Comparison of ENCODE assay signal across 9 mouse cellular contexts in genomic region chr11:43643180-43643591, GRCm38 (mm10). TPM values are rescaled to one million over a fixed set of nuclear protein-coding genes. Genes with fewer than 3 reads are reported as not detected.
DNase-seq lines count a peak whose midpoint lies in the region; ATAC-seq and TF ChIP-seq lines count a peak whose summit lies in the region.
"Had no signal": no experiment of that assay in that cellular context is flagged by ENCODE, and none has a peak within 500 bp of the region (broad histone marks: within the 10 kb centered on the region; RNA-seq: fewer than 3 reads in every experiment).

No protein-coding gene starts in this region.

- H3K4me1 ChIP-seq in forebrain, embryonic 11.5 days (replicated peaks; ENCODE audit: control insufficient read depth, insufficient read depth, low read length) = no peaks in the 10 kb centered on the region; the same call in 1 of the 2 replicates
- peaks cover 13% of the 10 kb centered on the region for H3K4me1 ChIP-seq in heart, postnatal 0 days (ENCODE audit: control insufficient read depth, insufficient read depth)
- peaks cover 13% of the 10 kb centered on the region for H3K4me1 ChIP-seq in lung, embryonic 16.5 days (replicated peaks; ENCODE audit: control insufficient read depth, insufficient read depth, low read length)

- no peak overlapping the region for H3K4me3 ChIP-seq in forebrain, embryonic 11.5 days (ENCODE audit: low read depth, low read length)
- H3K4me3 ChIP-seq in heart, postnatal 0 days (ENCODE audit: low read depth, low read length) = no peak overlapping the region
- H3K4me3 ChIP-seq in lung, embryonic 16.5 days (ENCODE audit: low read length) = no peak overlapping the region

- H3K27me3 ChIP-seq in forebrain, embryonic 11.5 days (ENCODE audit: control insufficient read depth, insufficient read depth, low read length) = no peaks in the 10 kb centered on the region
- no peaks in the 10 kb centered on the region for H3K27me3 ChIP-seq in heart, postnatal 0 days (ENCODE audit: control insufficient read depth, insufficient read depth, low read length)
- no peaks in the 10 kb centered on the region for H3K27me3 ChIP-seq in lung, embryonic 16.5 days (ENCODE audit: control insufficient read depth, insufficient read depth, low read depth, low read length)

- H3K4me2 ChIP-seq in forebrain, embryonic 11.5 days (ENCODE audit: low read depth, low read length, severe bottlenecking) = no peak overlapping the region
- no peak overlapping the region for H3K4me2 ChIP-seq in heart, postnatal 0 days (ENCODE audit: low read depth, low read length)
- H3K4me2 ChIP-seq in lung, embryonic 16.5 days (ENCODE audit: low read depth, low read length) = peak overlapping the region; percentile 7; the same call in 1 of the 2 replicates

- no peaks in the 10 kb centered on the region for H3K9me3 ChIP-seq in forebrain, embryonic 11.5 days (ENCODE audit: control insufficient read depth, low read length)
- H3K9me3 ChIP-seq in heart, postnatal 0 days (replicated peaks; ENCODE audit: control insufficient read depth, low read length) = no peaks in the 10 kb centered on the region; the same call in 1 of the 2 replicates
- H3K9me3 ChIP-seq in lung, embryonic 16.5 days (ENCODE audit: control insufficient read depth, low read length) = no peaks in the 10 kb centered on the region

- no peak for TF ChIP-seq EP300 in heart, postnatal 0 days (IDR thresholded peaks at IDR 0.05; ENCODE audit: low read depth)

- no peak for TF ChIP-seq CTCF in heart, postnatal 0 days (IDR thresholded peaks at IDR 0.05; ENCODE audit: low read depth)

- H3K36me3 ChIP-seq in forebrain, embryonic 11.5 days (ENCODE audit: control insufficient read depth, insufficient read depth, low read length) = no peaks in the 10 kb centered on the region
- H3K36me3 ChIP-seq in heart, postnatal 0 days (replicated peaks; ENCODE audit: control insufficient read depth, insufficient read depth, low read length) = no peaks in the 10 kb centered on the region
- no peaks in the 10 kb centered on the region for H3K36me3 ChIP-seq in lung, embryonic 16.5 days (ENCODE audit: control insufficient read depth, insufficient read depth, low read length)

- no peak overlapping the region; the same call in 1 of the 2 replicates for H3K27ac ChIP-seq in forebrain, embryonic 11.5 days (ENCODE audit: low read depth, low read length)
- peak overlapping the region; percentile 66; the same call in 1 of the 2 replicates for H3K27ac ChIP-seq in heart, postnatal 0 days (ENCODE audit: low read depth)
- peak overlapping the region; percentile 74 for H3K27ac ChIP-seq in lung, embryonic 16.5 days (ENCODE audit: low read length)

- peak; percentile 60 to 65 for DNase-seq in left cerebral cortex, adult 18-20 months (ENCODE audit: low spot score in 2 of 2)
- no peak for DNase-seq in left cerebral cortex, adult 11 months (ENCODE audit: low spot score)
- DNase-seq in forebrain, embryonic 11.5 days (ENCODE audit: low spot score) = peak; percentile 63
- peak; percentile 83 for DNase-seq in heart, postnatal 0 days (ENCODE audit: low spot score)
- peak; percentile 93 for DNase-seq in kidney, postnatal 10 days
- peak; percentile 95 for DNase-seq in retina, postnatal 1 day
- DNase-seq in embryo, embryonic 11 days = no peak

- peak; percentile 70 for ATAC-seq in forebrain, embryonic 11.5 days (replicated peaks; ENCODE audit: low FRiP score)
- peak; percentile 97 for ATAC-seq in heart, postnatal 0 days (ENCODE audit: insufficient read depth, low read depth)
- peak; percentile 91 for ATAC-seq in lung, embryonic 16.5 days (ENCODE audit: low read depth)

- H3K9ac ChIP-seq in forebrain, embryonic 11.5 days (ENCODE audit: low read length) = no peak overlapping the region
- H3K9ac ChIP-seq in heart, postnatal 0 days (replicated peaks; ENCODE audit: low read depth, low read length) = no peak overlapping the region
- peak overlapping the region; percentile 28; the same call in 1 of the 2 replicates for H3K9ac ChIP-seq in lung, embryonic 16.5 days (ENCODE audit: low read length)

- 47% methylated on average over 2 of the region's 2 CpGs for WGBS in forebrain, embryonic 11.5 days
- WGBS in heart, postnatal 0 days = 5% methylated on average over 2 of the region's 2 CpGs
- 11% methylated on average over 2 of the region's 2 CpGs for WGBS in lung, embryonic 16.5 days

RNA-seq across cellular contexts. Expression of gene Pwwp2a, which starts 38.6 kb away (rescaled TPM):
- 10 to 100 TPM; 61.2 to 65.4 TPM for total RNA-seq in left cerebral cortex, adult 18-20 months (2021)
- 44.7 and 46.0 TPM in 2 replicates for polyA plus RNA-seq in forebrain, embryonic 11.5 days (2014; fragmentation: Nextera tagmentation; extraction: Ambion mirVana)
- total RNA-seq in heart, postnatal 0 days (2014; rRNA removed; ENCODE audit: low replicate concordance) = 16.0 and 16.9 TPM in 2 replicates
- polyA plus RNA-seq in heart, postnatal 0 days (2015; fragmentation: Nextera tagmentation; extraction: Ambion mirVana) = 11.9 and 12.4 TPM in 2 replicates
- 11.6 and 13.3 TPM in 2 replicates for polyA plus RNA-seq in lung, embryonic 16.5 days (2015; fragmentation: Nextera tagmentation; extraction: Ambion mirVana)

RNA-seq across cellular contexts. Expression of gene Fabp6, which starts 41.8 kb away (rescaled TPM):
- not detected for total RNA-seq in left cerebral cortex, adult 18-20 months (2021)
- polyA plus RNA-seq in forebrain, embryonic 11.5 days (2014; fragmentation: Nextera tagmentation; extraction: Ambion mirVana) = not detected in 2 replicates
- not detected in 2 replicates for total RNA-seq in heart, postnatal 0 days (2014; rRNA removed; ENCODE audit: low replicate concordance)
- polyA plus RNA-seq in heart, postnatal 0 days (2015; fragmentation: Nextera tagmentation; extraction: Ambion mirVana) = not detected in 2 replicates
- 3.2 TPM in 1 of 2 replicates, not detected in the other for polyA plus RNA-seq in lung, embryonic 16.5 days (2015; fragmentation: Nextera tagmentation; extraction: Ambion mirVana)
- total RNA-seq: gastrocnemius, adult 8-10 months had no signal

RNA-seq across cellular contexts. Expression of gene 4933415A04Rik, which starts 56.3 kb away (rescaled TPM):
- under 1 TPM; 0.66 to 0.70 TPM for total RNA-seq in left cerebral cortex, adult 18-20 months (2021)
- 7.4 and 8.5 TPM in 2 replicates for polyA plus RNA-seq in forebrain, embryonic 11.5 days (2014; fragmentation: Nextera tagmentation; extraction: Ambion mirVana)
- total RNA-seq in heart, postnatal 0 days (2014; rRNA removed; ENCODE audit: low replicate concordance) = 0.08 and 1.0 TPM in 2 replicates
- 4.8 and 5.5 TPM in 2 replicates for polyA plus RNA-seq in heart, postnatal 0 days (2015; fragmentation: Nextera tagmentation; extraction: Ambion mirVana)
- 5.1 and 6.1 TPM in 2 replicates for polyA plus RNA-seq in lung, embryonic 16.5 days (2015; fragmentation: Nextera tagmentation; extraction: Ambion mirVana)

Comparison
In these comparisons a context has a peak if more than half of its experiments do, and no peak if none do; other contexts are left out.
1. DNase-seq: peak in left cerebral cortex, adult 18-20 months (2 of 2), forebrain, embryonic 11.5 days (single experiment), heart, postnatal 0 days (single experiment), kidney, postnatal 10 days (single experiment) and retina, postnatal 1 day (single experiment); none in left cerebral cortex, adult 11 months (single experiment) and embryo, embryonic 11 days (single experiment).
2. Peak in every context shown above with its lines, with median percentiles within 50 percentile points of each other: ATAC-seq.